Mouse (Mus musculus) cortical plate, adult 2 months (tissue): ENCODE measurements at regions not wholly inside any gene's neighbourhood (a gene's known extent, or its start where the extent isn't known, plus 50 kb on each side); places are given as distances from the start of the nearest gene placed in this dataset.

Source experiments
- CTCF ChIP-seq: fragments of 200-500 bp; IDR thresholded peaks from 2 replicates; pipeline ENCODE4 v1.5.1; 2011; ENCODE audit warnings: mild to moderate bottlenecking, control low read depth, low read length; ENCODE audit not compliant: insufficient read depth; ENCODE audit errors: extremely low read depth
- POLR2A ChIP-seq: fragments of 200-500 bp; IDR thresholded peaks from 2 replicates; pipeline ENCODE4 v1.6.1; 2011; ENCODE audit warnings: mild to moderate bottlenecking, low read length, control low read depth; ENCODE audit not compliant: insufficient read depth; ENCODE audit errors: extremely low read depth

GRCm38 (mm10) chr14:98596252-98596651 lies 397.9 kb downstream of the Rpl36a-ps1 start:
- no peak for TF ChIP-seq CTCF
- no peak for TF ChIP-seq POLR2A
